Comparison of ENCODE assay signal across 12 mouse cellular contexts in the genomic region with DNA sequence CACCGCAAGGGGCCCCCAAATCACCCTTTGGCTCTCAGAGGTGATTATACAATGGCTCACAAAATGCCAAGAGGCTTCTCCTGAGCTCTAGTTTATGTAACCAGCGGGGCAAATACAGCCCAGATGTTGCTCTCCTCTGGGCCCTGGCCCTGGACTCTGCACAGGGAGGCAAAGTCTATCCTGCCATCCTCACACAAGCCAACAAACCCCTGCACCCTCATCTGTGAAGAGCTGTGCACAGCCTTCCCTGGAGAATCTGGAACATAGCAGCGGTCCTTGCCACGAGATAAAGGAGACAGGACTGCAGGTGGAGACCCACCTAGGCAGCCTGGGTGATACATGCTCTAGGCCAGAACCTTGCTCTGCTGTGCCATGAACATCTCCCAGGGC. TPM values are rescaled to one million over a fixed set of nuclear protein-coding genes. Genes with fewer than 3 reads are reported as not detected.
DNase-seq lines count a peak whose midpoint lies in the region; ATAC-seq and TF ChIP-seq lines count a peak whose summit lies in the region.
"Had no signal": no experiment of that assay in that cellular context is flagged by ENCODE, and none has a peak within 500 bp of the region (broad histone marks: within the 10 kb centered on the region; RNA-seq: fewer than 3 reads in every experiment).

No protein-coding gene starts in this region.

- TF ChIP-seq CTCF in liver, adult 2 months (IDR thresholded peaks at IDR 0.05; ENCODE audit: low read depth, low read length), result no peak

- no peak for ATAC-seq in hindbrain, embryonic 15.5 days (ENCODE audit: low FRiP score, low read depth)
- no peak for ATAC-seq in neural tube, embryonic 14.5 days (ENCODE audit: low read depth)

- no peaks in the 10 kb centered on the region for H3K27me3 ChIP-seq in liver, adult 2 months (ENCODE audit: control insufficient read depth, insufficient read depth, low read length)
- no peaks in the 10 kb centered on the region for H3K27me3 ChIP-seq in hindbrain, embryonic 15.5 days
- no peaks in the 10 kb centered on the region for H3K27me3 ChIP-seq in neural tube, embryonic 14.5 days (ENCODE audit: control insufficient read depth, insufficient read depth, low read length)
- H3K27me3 ChIP-seq: CH12.LX had no signal

- peak; percentile 95 for DNase-seq in liver, adult 2 months (ENCODE audit: extremely low read depth, low read depth, low spot score)
- DNase-seq in liver, result no peak
- DNase-seq in kidney, postnatal 25 days, result peak; percentile 80 to 93
- DNase-seq in layer of hippocampus, postnatal 14 days (ENCODE audit: low spot score in 2 of 2), result no peak
- no peak for DNase-seq in yolk sac, embryonic 10.5 days (ENCODE audit: low spot score)
- no peak for DNase-seq in layer of hippocampus, adult 8-10 months (ENCODE audit: low spot score in 2 of 2)
- DNase-seq: cerebellum, adult 11-12 months; heart, postnatal 36 days; thymus, postnatal 36 days had no signal

- no peaks in the 10 kb centered on the region for H3K9me3 ChIP-seq in hindbrain, embryonic 15.5 days
- H3K9me3 ChIP-seq in neural tube, embryonic 14.5 days (ENCODE audit: control insufficient read depth, low read length), result no peaks in the 10 kb centered on the region

- H3K27ac ChIP-seq in liver, adult 2 months (replicated peaks; ENCODE audit: insufficient read depth, low read depth, low read length), result peak overlapping the region; percentile 95
- H3K27ac ChIP-seq in hindbrain, embryonic 15.5 days (replicated peaks), result 0 out of 2 replicates have a peak overlapping the region, but pooled peaks have one; percentile 5
- peak overlapping the region; percentile 55 for H3K27ac ChIP-seq in neural tube, embryonic 14.5 days (ENCODE audit: low read depth, low read length)

- no peak overlapping the region for H3K4me3 ChIP-seq in liver, adult 2 months (ENCODE audit: insufficient read depth, low read depth, low read length)
- no peak overlapping the region for H3K4me3 ChIP-seq in hindbrain, embryonic 15.5 days
- H3K4me3 ChIP-seq in neural tube, embryonic 14.5 days (ENCODE audit: low read depth, low read length), result no peak overlapping the region

- WGBS in liver, adult 2 months, result 24% methylated on average over 4 of the region's 4 CpGs
- WGBS in hindbrain, embryonic 15.5 days, result 53% methylated on average over 4 of the region's 4 CpGs
- WGBS in neural tube, embryonic 14.5 days, result 47% methylated on average over 4 of the region's 4 CpGs

- H3K79me2 ChIP-seq in liver, adult 2 months (ENCODE audit: control insufficient read depth, insufficient read depth, low read length), result no peaks in the 10 kb centered on the region

- H3K4me1 ChIP-seq in liver, adult 2 months (ENCODE audit: control insufficient read depth, insufficient read depth, low read length), result peaks cover 69% of the 10 kb centered on the region
- H3K4me1 ChIP-seq in hindbrain, embryonic 15.5 days (replicated peaks), result peaks cover 60% of the 10 kb centered on the region
- peaks cover 22% of the 10 kb centered on the region for H3K4me1 ChIP-seq in neural tube, embryonic 14.5 days (ENCODE audit: control insufficient read depth, insufficient read depth, low read length)

- no peak for TF ChIP-seq POLR2A in liver, adult 2 months (IDR thresholded peaks at IDR 0.05; ENCODE audit: extremely low read depth, insufficient read depth, low read length)

- H3K36me3 ChIP-seq in liver, adult 2 months (ENCODE audit: control insufficient read depth, insufficient read depth, low read length), result peaks cover 20% of the 10 kb centered on the region
- peaks cover 4% of the 10 kb centered on the region; the same call in 1 of the 2 replicates for H3K36me3 ChIP-seq in hindbrain, embryonic 15.5 days
- peaks cover 10% of the 10 kb centered on the region; the same call in 1 of the 2 replicates for H3K36me3 ChIP-seq in neural tube, embryonic 14.5 days (ENCODE audit: control insufficient read depth, insufficient read depth, low read length)

- no peak overlapping the region for H3K4me2 ChIP-seq in hindbrain, embryonic 15.5 days
- no peak overlapping the region for H3K4me2 ChIP-seq in neural tube, embryonic 14.5 days (ENCODE audit: low read depth, low read length)

- peak overlapping the region; percentile 55; the same call in 1 of the 2 replicates for H3K9ac ChIP-seq in liver, adult 2 months (ENCODE audit: low read depth, low read length)
- H3K9ac ChIP-seq in hindbrain, embryonic 15.5 days, result no peak overlapping the region
- no peak overlapping the region for H3K9ac ChIP-seq in neural tube, embryonic 14.5 days (replicated peaks; ENCODE audit: low read depth, low read length)

RNA-seq across cellular contexts. Expression of gene Tsku, which starts 6.2 kb away (rescaled TPM):
- total RNA-seq in liver, adult 2 months (2014; rRNA removed), result 10.1 and 15.4 TPM in 2 replicates
- polyA plus RNA-seq in liver, adult 2 months (2012; rRNA removed), result 57.1 and 103 TPM in 2 replicates
- 8.9 and 9.3 TPM in 2 replicates for polyA plus RNA-seq in hindbrain, embryonic 15.5 days (2015; fragmentation: Nextera tagmentation; extraction: Ambion mirVana)
- polyA plus RNA-seq in neural tube, embryonic 14.5 days (2014; fragmentation: Nextera tagmentation; extraction: Ambion mirVana), result 8.7 and 9.4 TPM in 2 replicates
- total RNA-seq in layer of hippocampus, postnatal 14 days (2021), result 1 to 10 TPM; 3.8 to 4.1 TPM
- total RNA-seq in layer of hippocampus, adult 8-10 months (2022), result 1 to 10 TPM; 1.6 to 2.8 (median 2.3) TPM

RNA-seq across cellular contexts. Expression of gene Acer3, which starts 33.9 kb away (rescaled TPM):
- total RNA-seq in liver, adult 2 months (2014; rRNA removed), result 16.8 and 19.7 TPM in 2 replicates
- polyA plus RNA-seq in liver, adult 2 months (2012; rRNA removed), result 7.4 and 12.2 TPM in 2 replicates
- polyA plus RNA-seq in hindbrain, embryonic 15.5 days (2015; fragmentation: Nextera tagmentation; extraction: Ambion mirVana), result 26.3 and 28.2 TPM in 2 replicates
- 23.7 and 28.3 TPM in 2 replicates for polyA plus RNA-seq in neural tube, embryonic 14.5 days (2014; fragmentation: Nextera tagmentation; extraction: Ambion mirVana)
- 10 to 100 TPM; 14.6 to 20.0 TPM for total RNA-seq in layer of hippocampus, postnatal 14 days (2021)
- 10 to 100 TPM; 22.7 to 32.0 (median 24.3) TPM for total RNA-seq in layer of hippocampus, adult 8-10 months (2022)

Comparison
In these comparisons a context has a peak if more than half of its experiments do, and no peak if none do; other contexts are left out.
1. DNase-seq: peak in liver, adult 2 months (single experiment) and kidney, postnatal 25 days (2 of 2); none in liver (single experiment), layer of hippocampus, postnatal 14 days (0 of 2), yolk sac, embryonic 10.5 days (single experiment) and layer of hippocampus, adult 8-10 months (0 of 2).
2. H3K27ac ChIP-seq: peak in every context shown above with its lines; median percentile 95 in liver, adult 2 months; 55 in neural tube, embryonic 14.5 days; 5 in hindbrain, embryonic 15.5 days.